Mouse (Mus musculus): ENCODE results near the gene Apbb2.

GRCm38 (mm10) chr5:66469685-66470084 lies 148.9 kb downstream of the Apbb2 start:
- no peak for TF ChIP-seq CTCF (IDR thresholded peaks at IDR 0.05)
- peak; percentile 52; the same call in 1 of the 2 replicates for TF ChIP-seq POLR2A (IDR thresholded peaks at IDR 0.05; ENCODE audit: insufficient read depth, low read depth, low read length)
- TF ChIP-seq EP300 (IDR thresholded peaks at IDR 0.05; ENCODE audit: insufficient read depth, low read depth, low read length) = peak; percentile 70; the same call in 1 of the 2 replicates
